In genomic region chr5:143622623-143623150, GRCm38 (mm10) we compare ENCODE assay signal across 8 mouse cellular contexts. TPM values are rescaled to one million over a fixed set of nuclear protein-coding genes. Genes with fewer than 3 reads are reported as not detected.
DNase-seq lines count a peak whose midpoint lies in the region; ATAC-seq and TF ChIP-seq lines count a peak whose summit lies in the region.

No protein-coding gene starts in this region.

- ATAC-seq in heart, embryonic 12.5 days (ENCODE audit: insufficient number of reproducible peaks, low FRiP score) = peak; percentile 76
- peak; percentile 74 for ATAC-seq in forebrain, embryonic 12.5 days (ENCODE audit: low FRiP score)
- ATAC-seq in limb, embryonic 15.5 days (ENCODE audit: insufficient number of reproducible peaks, low FRiP score, low TSS enrichment, low read depth) = no peak; the same call in none of the 2 replicates
- ATAC-seq in stomach, embryonic 14.5 days (ENCODE audit: insufficient number of reproducible peaks, insufficient read depth, low FRiP score, low read depth) = peak; percentile 68

- no peaks in the 10 kb centered on the region for H3K9me3 ChIP-seq in heart, embryonic 12.5 days (replicated peaks)
- H3K9me3 ChIP-seq in ES-E14 (ENCODE audit: control insufficient read depth, insufficient read depth, low read depth, low read length) = no peaks in the 10 kb centered on the region
- no peaks in the 10 kb centered on the region for H3K9me3 ChIP-seq in forebrain, embryonic 12.5 days
- H3K9me3 ChIP-seq in limb, embryonic 15.5 days = no peaks in the 10 kb centered on the region
- H3K9me3 ChIP-seq in stomach, embryonic 14.5 days (ENCODE audit: control insufficient read depth, low read depth, low read length) = no peaks in the 10 kb centered on the region

- H3K27ac ChIP-seq in heart, embryonic 12.5 days (ENCODE audit: poor library complexity, severe bottlenecking) = peak overlapping the region; percentile 79
- no peak overlapping the region for H3K27ac ChIP-seq in ES-E14 (ENCODE audit: insufficient read depth, low read depth, low read length, poor library complexity, severe bottlenecking)
- H3K27ac ChIP-seq in forebrain, embryonic 12.5 days = peak overlapping the region; percentile 63; the same call in 1 of the 2 replicates
- H3K27ac ChIP-seq in limb, embryonic 15.5 days = peak overlapping the region; percentile 89
- H3K27ac ChIP-seq in stomach, embryonic 14.5 days (ENCODE audit: low read length) = peak overlapping the region; percentile 61; the same call in 1 of the 2 replicates

- no peak for DNase-seq in heart, postnatal 4 days
- no peak for DNase-seq in ES-E14 (ENCODE audit: low read depth, low spot score)
- DNase-seq in ovary, postnatal 14 days (ENCODE audit: low spot score) = no peak
- no peak for DNase-seq in gastrocnemius, adult 18-20 months (ENCODE audit: low spot score)

- peak overlapping the region; percentile 94 for H3K4me3 ChIP-seq in heart, embryonic 12.5 days
- H3K4me3 ChIP-seq in ES-E14 (ENCODE audit: insufficient read depth in 1 of 2, low read depth in 1 of 2, low read length in 2 of 2, poor library complexity in 1 of 2, severe bottlenecking in 1 of 2) = peak overlapping the region; percentile 85 to 88
- peak overlapping the region; percentile 81 for H3K4me3 ChIP-seq in forebrain, embryonic 12.5 days (replicated peaks)
- H3K4me3 ChIP-seq in limb, embryonic 15.5 days = peak overlapping the region; percentile 90
- peak overlapping the region; percentile 88 for H3K4me3 ChIP-seq in stomach, embryonic 14.5 days (ENCODE audit: low read depth, low read length)

- WGBS in heart, embryonic 12.5 days = under 1% methylated on average over 47 of the region's 48 CpGs
- WGBS in forebrain, embryonic 12.5 days = 1% methylated on average over 40 of the region's 48 CpGs
- under 1% methylated on average over 48 of the region's 48 CpGs for WGBS in limb, embryonic 15.5 days
- WGBS in stomach, embryonic 14.5 days = under 1% methylated on average over 48 of the region's 48 CpGs

- peaks cover 53% of the 10 kb centered on the region for H3K4me1 ChIP-seq in heart, embryonic 12.5 days (replicated peaks)
- 0 out of 4 replicates have a peak, but pooled peaks cover 0 to 3% of the 10 kb centered on the region in 2 experiments for H3K4me1 ChIP-seq in ES-E14 (ENCODE audit: control insufficient read depth in 2 of 2, insufficient read depth in 2 of 2, low read length in 2 of 2, poor library complexity in 1 of 2)
- peaks cover 33% of the 10 kb centered on the region for H3K4me1 ChIP-seq in forebrain, embryonic 12.5 days
- H3K4me1 ChIP-seq in limb, embryonic 15.5 days = peaks cover 57% of the 10 kb centered on the region
- H3K4me1 ChIP-seq in stomach, embryonic 14.5 days (ENCODE audit: control insufficient read depth, insufficient read depth, low read length) = peaks cover 34% of the 10 kb centered on the region

- in situ Hi-C loops in ES-E14 (cut with MboI; ENCODE audit: low sequenced_read_pairs in 2 of 2, unreplicated experiment in 2 of 2) = no loop called here

- H3K27me3 ChIP-seq in heart, embryonic 12.5 days (replicated peaks) = no peaks in the 10 kb centered on the region
- H3K27me3 ChIP-seq in forebrain, embryonic 12.5 days = no peaks in the 10 kb centered on the region
- no peaks in the 10 kb centered on the region for H3K27me3 ChIP-seq in limb, embryonic 15.5 days
- H3K27me3 ChIP-seq in stomach, embryonic 14.5 days (ENCODE audit: control insufficient read depth, insufficient read depth, low read length) = no peaks in the 10 kb centered on the region

- peak overlapping the region; percentile 92 for H3K4me2 ChIP-seq in heart, embryonic 12.5 days
- peak overlapping the region; percentile 81 for H3K4me2 ChIP-seq in forebrain, embryonic 12.5 days
- peak overlapping the region; percentile 80 for H3K4me2 ChIP-seq in limb, embryonic 15.5 days
- peak overlapping the region; percentile 74 for H3K4me2 ChIP-seq in stomach, embryonic 14.5 days (replicated peaks; ENCODE audit: low read depth, low read length)

- no peaks in the 10 kb centered on the region for H3K36me3 ChIP-seq in heart, embryonic 12.5 days
- H3K36me3 ChIP-seq in ES-E14 (ENCODE audit: control insufficient read depth, insufficient read depth, low read length, poor library complexity, severe bottlenecking) = no peaks in the 10 kb centered on the region
- no peaks in the 10 kb centered on the region for H3K36me3 ChIP-seq in forebrain, embryonic 12.5 days (replicated peaks)
- no peaks in the 10 kb centered on the region for H3K36me3 ChIP-seq in limb, embryonic 15.5 days
- no peaks in the 10 kb centered on the region for H3K36me3 ChIP-seq in stomach, embryonic 14.5 days (ENCODE audit: control insufficient read depth, insufficient read depth, low read length)

- peak overlapping the region; percentile 92 for H3K9ac ChIP-seq in heart, embryonic 12.5 days
- peak overlapping the region; percentile 79 for H3K9ac ChIP-seq in ES-E14 (ENCODE audit: insufficient read depth, low read depth, low read length, poor library complexity, severe bottlenecking)
- H3K9ac ChIP-seq in forebrain, embryonic 12.5 days = peak overlapping the region; percentile 84
- peak overlapping the region; percentile 75 for H3K9ac ChIP-seq in limb, embryonic 15.5 days
- peak overlapping the region; percentile 83 for H3K9ac ChIP-seq in stomach, embryonic 14.5 days (replicated peaks; ENCODE audit: low read depth, low read length)

TF ChIP-seq in ES-E14, 5 proteins besides CTCF, POLR2A, EP300 and RAD21:
- TF ChIP-seq CHD2 (IDR thresholded peaks at IDR 0.05; ENCODE audit: low read depth, low read length) (no peak), ZC3H11A (IDR thresholded peaks at IDR 0.05; ENCODE audit: borderline replicate concordance, low read depth, low read length) (no peak), HCFC1 (IDR thresholded peaks at IDR 0.05; ENCODE audit: borderline replicate concordance, insufficient read depth, low read length) (no peak), ZNF384 (IDR thresholded peaks at IDR 0.05; ENCODE audit: low read depth, low read length) (no peak), MAFK (IDR thresholded peaks at IDR 0.05; ENCODE audit: insufficient read depth, low read depth, low read length) (no peak)

RNA-seq across cellular contexts. Expression of gene Cyth3, which starts 0.4 kb away (rescaled TPM):
- polyA plus RNA-seq in heart, embryonic 12.5 days (2016; fragmentation: Nextera tagmentation; extraction: Ambion mirVana) = 41.8 and 41.9 TPM in 2 replicates
- total RNA-seq in heart, postnatal 4 days (2021) = 100 to 1,000 TPM in 1 of 2 experiments, 10 to 100 TPM in 1; 95.3 to 102 TPM
- total RNA-seq in ES-E14 (2012; rRNA removed) = 8.4 and 11.0 TPM in 2 replicates
- polyA plus RNA-seq in forebrain, embryonic 12.5 days (2016; fragmentation: Nextera tagmentation; extraction: Ambion mirVana) = 25.7 and 27.8 TPM in 2 replicates
- 78.0 and 78.5 TPM in 2 replicates for polyA plus RNA-seq in limb, embryonic 15.5 days (2015; fragmentation: Nextera tagmentation; extraction: Ambion mirVana)
- 50.9 and 52.6 TPM in 2 replicates for polyA plus RNA-seq in stomach, embryonic 14.5 days (2014; fragmentation: Nextera tagmentation; extraction: Ambion mirVana)
- total RNA-seq in gastrocnemius, adult 18-20 months (2021) = 10 to 100 TPM; 10.1 to 12.1 TPM
